Mouse (Mus musculus) lung, postnatal 0 days (tissue): Measurements from ENCODE around the gene Enkur.

Source experiments
- CTCF ChIP-seq: IDR thresholded peaks from 2 replicates; pipeline ENCODE4 v1.5.1; 2016; ENCODE audit warnings: antibody characterized with exemption, mild to moderate bottlenecking
- EP300 ChIP-seq: IDR thresholded peaks from 2 replicates; pipeline ENCODE4 v1.6.1; 2016; ENCODE audit warnings: antibody characterized with exemption, mild to moderate bottlenecking, control low read depth

GRCm38 (mm10) chr2:21195233-21195632, 9.9 kb downstream of the Enkur start:
- TF ChIP-seq CTCF (no peak), EP300 (no peak)
